Mouse (Mus musculus): ENCODE data around the gene Ermp1. TPM values are rescaled to one million over a fixed set of nuclear protein-coding genes. Genes with fewer than 3 reads are reported as not detected.

Ermp1 gene
- polyA plus RNA-seq (2012; rRNA removed): 44.9 and 45.6 TPM in 2 replicates

- peak; percentile 98 to 100 for DNase-seq
- no peaks in the 10 kb centered on the region; the same call in 1 of the 2 replicates for H3K4me1 ChIP-seq (ENCODE audit: control insufficient read depth, insufficient read depth, low read length)
- H3K4me3 ChIP-seq (replicated peaks; ENCODE audit: insufficient read depth, low read depth, low read length): peak within 1 kb of the TSS; percentile 82
- no peaks in the 10 kb centered on the region for H3K27me3 ChIP-seq (ENCODE audit: control insufficient read depth, insufficient read depth, low read length)
- TF ChIP-seq POLR2A (IDR thresholded peaks at IDR 0.05; ENCODE audit: borderline replicate concordance, insufficient read depth, low read length): peak; percentile 92
- TF ChIP-seq CTCF (IDR thresholded peaks at IDR 0.05; ENCODE audit: borderline replicate concordance, insufficient read depth, low read depth, low read length): peak; percentile 72
- under 1% methylated on average over 90 of the region's 90 CpGs for WGBS
- H3K27ac ChIP-seq (ENCODE audit: insufficient read depth, low read length): peak within 1 kb of the TSS; percentile 91
Measured at GRCm38 (mm10) chr19:29647651-29648549, at the start of gene Ermp1. Gene Ermp1 (minus strand): TSS chr19:29648415.

GRCm38 (mm10) chr19:29697245-29697874 lies 49.1 kb upstream of the Ermp1 start, which contains the start of gene Mlana:
Gene Mlana (plus strand): TSS chr19:29697824.
- Histone ChIP-seq H3K4me1 (ENCODE audit: control insufficient read depth, insufficient read depth, low read length) (no peaks in the 10 kb centered on the region), H3K27ac (ENCODE audit: insufficient read depth, low read length) (no peak within 1 kb of the TSS), H3K27me3 (ENCODE audit: control insufficient read depth, insufficient read depth, low read length) (no peaks in the 10 kb centered on the region), H3K4me3 (replicated peaks; ENCODE audit: insufficient read depth, low read depth, low read length) (no peak within 1 kb of the TSS)
- DNase-seq: no peak
- 40% methylated on average over 3 of the region's 3 CpGs for WGBS
- TF ChIP-seq POLR2A (IDR thresholded peaks at IDR 0.05; ENCODE audit: borderline replicate concordance, insufficient read depth, low read length) (no peak), CTCF (IDR thresholded peaks at IDR 0.05; ENCODE audit: borderline replicate concordance, insufficient read depth, low read depth, low read length) (no peak)

GRCm38 (mm10) chr19:29696840-29697239 lies 48.6 kb upstream of the Ermp1 start:
- Histone ChIP-seq H3K4me1 (ENCODE audit: control insufficient read depth, insufficient read depth, low read length) (no peaks in the 10 kb centered on the region), H3K27me3 (ENCODE audit: control insufficient read depth, insufficient read depth, low read length) (no peaks in the 10 kb centered on the region), H3K27ac (ENCODE audit: insufficient read depth, low read length) (no peak overlapping the region), H3K4me3 (replicated peaks; ENCODE audit: insufficient read depth, low read depth, low read length) (no peak overlapping the region)
- DNase-seq: no peak
- TF ChIP-seq POLR2A (IDR thresholded peaks at IDR 0.05; ENCODE audit: borderline replicate concordance, insufficient read depth, low read length) (no peak), CTCF (IDR thresholded peaks at IDR 0.05; ENCODE audit: borderline replicate concordance, insufficient read depth, low read depth, low read length) (no peak)

- Histone ChIP-seq H3K27me3 (ENCODE audit: control insufficient read depth, insufficient read depth, low read length) (no peaks in the 10 kb centered on the region), H3K4me1 (ENCODE audit: control insufficient read depth, insufficient read depth, low read length) (no peaks in the 10 kb centered on the region), H3K4me3 (replicated peaks; ENCODE audit: insufficient read depth, low read depth, low read length) (no peak overlapping the region), H3K27ac (ENCODE audit: insufficient read depth, low read length) (no peak overlapping the region)
- WGBS: 92% methylated on average over 4 of the region's 4 CpGs
- TF ChIP-seq POLR2A (IDR thresholded peaks at IDR 0.05; ENCODE audit: borderline replicate concordance, insufficient read depth, low read length) (no peak), CTCF (IDR thresholded peaks at IDR 0.05; ENCODE audit: borderline replicate concordance, insufficient read depth, low read depth, low read length) (no peak)
- DNase-seq: no peak
Measured at GRCm38 (mm10) chr19:29696309-29696708, 48.1 kb upstream of the Ermp1 start.

GRCm38 (mm10) chr19:29695071-29695470 lies 46.9 kb upstream of the Ermp1 start:
- DNase-seq: no peak
- Histone ChIP-seq H3K4me3 (replicated peaks; ENCODE audit: insufficient read depth, low read depth, low read length) (no peak overlapping the region), H3K4me1 (ENCODE audit: control insufficient read depth, insufficient read depth, low read length) (no peaks in the 10 kb centered on the region), H3K27me3 (ENCODE audit: control insufficient read depth, insufficient read depth, low read length) (no peaks in the 10 kb centered on the region), H3K27ac (ENCODE audit: insufficient read depth, low read length) (no peak overlapping the region)
- TF ChIP-seq POLR2A (IDR thresholded peaks at IDR 0.05; ENCODE audit: borderline replicate concordance, insufficient read depth, low read length): no peak
- no peak for TF ChIP-seq CTCF (IDR thresholded peaks at IDR 0.05; ENCODE audit: borderline replicate concordance, insufficient read depth, low read depth, low read length)
- 84% methylated on average over 10 of the region's 10 CpGs for WGBS

GRCm38 (mm10) chr19:29683844-29684540 lies 35.8 kb upstream of the Ermp1 start:
- Histone ChIP-seq H3K4me3 (replicated peaks; ENCODE audit: insufficient read depth, low read depth, low read length) (peak overlapping the region; percentile 26), H3K4me1 (ENCODE audit: control insufficient read depth, insufficient read depth, low read length) (no peaks in the 10 kb centered on the region), H3K27ac (ENCODE audit: insufficient read depth, low read length) (no peak overlapping the region), H3K27me3 (ENCODE audit: control insufficient read depth, insufficient read depth, low read length) (no peaks in the 10 kb centered on the region)
- WGBS: 48% methylated on average over 16 of the region's 16 CpGs
- peak; percentile 72 to 82 for DNase-seq
- TF ChIP-seq CTCF (IDR thresholded peaks at IDR 0.05; ENCODE audit: borderline replicate concordance, insufficient read depth, low read depth, low read length) (peak; percentile 90), POLR2A (IDR thresholded peaks at IDR 0.05; ENCODE audit: borderline replicate concordance, insufficient read depth, low read length) (no peak)
